Mouse (Mus musculus): ENCODE measurements around the gene Med13l. TPM values are rescaled to one million over a fixed set of nuclear protein-coding genes. Genes with fewer than 3 reads are reported as not detected.

Med13l gene
- 2.3 and 3.5 TPM in 2 replicates for polyA plus RNA-seq (2012)

GRCm38 (mm10) chr5:118560385-118561085 is at the start of gene Med13l:
Med13l (plus strand) TSS chr5:118560679.
- peaks cover 4% of the 10 kb centered on the region for H3K9me3 ChIP-seq (ENCODE audit: control insufficient read depth, low read length)
- H3K4me3 ChIP-seq (replicated peaks) = peak within 1 kb of the TSS; percentile 93
- peaks cover 40% of the 10 kb centered on the region for H3K36me3 ChIP-seq (ENCODE audit: control insufficient read depth)
- TF ChIP-seq GATA1 (IDR thresholded peaks at IDR 0.05; ENCODE audit: low read length) = no peak
- no peak for TF ChIP-seq TAL1 (IDR thresholded peaks at IDR 0.05; ENCODE audit: low read length)
- peaks cover 36% of the 10 kb centered on the region for H3K27me3 ChIP-seq (ENCODE audit: control insufficient read depth)
- H3K4me1 ChIP-seq (ENCODE audit: control insufficient read depth) = peaks cover 68% of the 10 kb centered on the region

DNA sequence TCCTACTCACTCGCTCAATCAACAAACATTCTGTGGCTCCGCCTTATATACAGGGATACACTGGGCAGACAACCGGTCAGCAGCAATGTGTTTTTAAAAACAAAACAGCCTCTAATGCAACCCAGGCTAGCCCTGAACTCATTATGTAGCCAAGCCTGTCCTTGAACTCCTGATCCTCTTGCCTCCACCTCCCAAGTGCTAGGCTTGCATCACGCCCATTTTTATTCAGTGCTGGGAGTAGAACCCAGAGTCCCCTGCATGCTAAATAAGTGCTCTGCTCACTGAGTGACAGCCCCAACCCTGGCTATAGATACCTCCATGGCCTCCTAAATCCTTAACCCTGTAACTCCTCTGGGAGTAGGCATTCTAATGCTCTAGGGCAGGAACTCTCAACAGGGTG is 49.5 kb upstream of the Med13l start:
- TF ChIP-seq TAL1 (IDR thresholded peaks at IDR 0.05; ENCODE audit: low read length) = no peak
- TF ChIP-seq GATA1 (IDR thresholded peaks at IDR 0.05; ENCODE audit: low read length) = no peak
- H3K4me1 ChIP-seq (ENCODE audit: control insufficient read depth) = peaks cover 45% of the 10 kb centered on the region
- H3K27me3 ChIP-seq (ENCODE audit: control insufficient read depth) = peaks cover 79% of the 10 kb centered on the region

DNA sequence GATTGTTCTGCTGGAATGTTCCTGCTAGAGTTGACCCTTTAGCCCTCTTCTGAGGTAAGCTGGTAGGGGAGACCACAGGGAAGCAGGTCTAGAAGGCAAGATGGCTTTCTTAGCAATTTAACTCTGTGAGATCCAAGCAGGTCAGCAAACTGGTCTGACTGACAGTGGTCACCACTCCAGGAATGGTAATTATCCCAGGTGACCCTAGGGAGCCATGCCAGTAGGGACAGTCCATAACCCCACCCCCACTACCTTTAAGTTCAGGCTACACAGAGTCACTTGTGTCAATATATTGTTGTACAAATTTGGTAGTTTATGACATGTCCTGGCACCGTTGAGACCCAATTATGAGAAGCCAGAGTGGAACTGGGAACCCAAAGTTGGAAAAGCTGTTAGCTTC is 47.5 kb upstream of the Med13l start:
- H3K4me3 ChIP-seq (replicated peaks) = no peak overlapping the region
- H3K36me3 ChIP-seq (ENCODE audit: control insufficient read depth) = no peaks in the 10 kb centered on the region
- H3K9me3 ChIP-seq (ENCODE audit: control insufficient read depth, low read length) = no peaks in the 10 kb centered on the region; the same call in 1 of the 2 replicates
- peaks cover 42% of the 10 kb centered on the region for H3K4me1 ChIP-seq (ENCODE audit: control insufficient read depth)
- no peak for TF ChIP-seq GATA1 (IDR thresholded peaks at IDR 0.05; ENCODE audit: low read length)
- peaks cover 92% of the 10 kb centered on the region for H3K27me3 ChIP-seq (ENCODE audit: control insufficient read depth)

More for the DNA sequence above, 49.5 kb upstream of the Med13l start:
- Histone ChIP-seq H3K4me3 (replicated peaks) (no peak overlapping the region), H3K36me3 (ENCODE audit: control insufficient read depth) (no peaks in the 10 kb centered on the region), H3K9me3 (ENCODE audit: control insufficient read depth, low read length) (peaks cover 4% of the 10 kb centered on the region; the same call in 1 of the 2 replicates)

GRCm38 (mm10) chr5:118513629-118514526 is 46.6 kb upstream of the Med13l start:
- Histone ChIP-seq H3K27me3 (ENCODE audit: control insufficient read depth) (peaks cover 94% of the 10 kb centered on the region), H3K4me3 (replicated peaks) (peak overlapping the region; percentile 55)

DNA sequence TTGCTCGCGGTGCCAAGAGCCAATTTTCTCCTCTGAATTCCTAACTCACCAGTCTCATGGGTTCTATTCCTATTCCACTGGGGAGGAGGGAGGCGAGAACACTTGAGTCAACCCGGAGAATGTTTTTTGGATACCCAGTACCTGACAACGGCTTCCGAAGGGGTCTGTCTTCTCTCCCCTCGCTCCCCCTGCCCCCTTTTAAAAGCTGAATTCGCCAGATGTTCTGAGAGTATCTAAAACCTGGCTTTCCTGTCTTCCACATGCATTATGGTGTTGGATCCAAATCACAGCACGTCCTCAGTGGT is 46.0 kb upstream of the Med13l start:
- Histone ChIP-seq H3K27me3 (ENCODE audit: control insufficient read depth) (peaks cover 96% of the 10 kb centered on the region), H3K36me3 (ENCODE audit: control insufficient read depth) (no peaks in the 10 kb centered on the region), H3K9me3 (ENCODE audit: control insufficient read depth, low read length) (no peaks in the 10 kb centered on the region; the same call in 1 of the 2 replicates), H3K4me1 (ENCODE audit: control insufficient read depth) (peaks cover 40% of the 10 kb centered on the region), H3K4me3 (replicated peaks) (peak overlapping the region; percentile 55)
- TF ChIP-seq TAL1 (IDR thresholded peaks at IDR 0.05; ENCODE audit: low read length) (no peak), GATA1 (IDR thresholded peaks at IDR 0.05; ENCODE audit: low read length) (no peak)

More at GRCm38 (mm10) chr5:118513629-118514526, 46.6 kb upstream of the Med13l start:
- Histone ChIP-seq H3K9me3 (ENCODE audit: control insufficient read depth, low read length) (no peaks in the 10 kb centered on the region; the same call in 1 of the 2 replicates), H3K4me1 (ENCODE audit: control insufficient read depth) (peaks cover 40% of the 10 kb centered on the region), H3K36me3 (ENCODE audit: control insufficient read depth) (no peaks in the 10 kb centered on the region)
- no peak for TF ChIP-seq GATA1 (IDR thresholded peaks at IDR 0.05; ENCODE audit: low read length)
- no peak for TF ChIP-seq TAL1 (IDR thresholded peaks at IDR 0.05; ENCODE audit: low read length)

GRCm38 (mm10) chr5:118514842-118515241 is 45.6 kb upstream of the Med13l start:
- Histone ChIP-seq H3K36me3 (ENCODE audit: control insufficient read depth) (no peaks in the 10 kb centered on the region), H3K4me3 (replicated peaks) (no peak overlapping the region), H3K27me3 (ENCODE audit: control insufficient read depth) (peaks cover 96% of the 10 kb centered on the region), H3K4me1 (ENCODE audit: control insufficient read depth) (peaks cover 38% of the 10 kb centered on the region), H3K9me3 (ENCODE audit: control insufficient read depth, low read length) (no peaks in the 10 kb centered on the region; the same call in 1 of the 2 replicates)
- TF ChIP-seq GATA1 (IDR thresholded peaks at IDR 0.05; ENCODE audit: low read length) (no peak), TAL1 (IDR thresholded peaks at IDR 0.05; ENCODE audit: low read length) (no peak)

GRCm38 (mm10) chr5:118515280-118515721 is 45.2 kb upstream of the Med13l start:
- H3K36me3 ChIP-seq (ENCODE audit: control insufficient read depth) = no peaks in the 10 kb centered on the region
- no peaks in the 10 kb centered on the region; the same call in 1 of the 2 replicates for H3K9me3 ChIP-seq (ENCODE audit: control insufficient read depth, low read length)
- H3K27me3 ChIP-seq (ENCODE audit: control insufficient read depth) = peaks cover 94% of the 10 kb centered on the region
- peaks cover 35% of the 10 kb centered on the region for H3K4me1 ChIP-seq (ENCODE audit: control insufficient read depth)
- TF ChIP-seq TAL1 (IDR thresholded peaks at IDR 0.05; ENCODE audit: low read length) = no peak
- TF ChIP-seq GATA1 (IDR thresholded peaks at IDR 0.05; ENCODE audit: low read length) = no peak
- no peak overlapping the region for H3K4me3 ChIP-seq (replicated peaks)

DNA sequence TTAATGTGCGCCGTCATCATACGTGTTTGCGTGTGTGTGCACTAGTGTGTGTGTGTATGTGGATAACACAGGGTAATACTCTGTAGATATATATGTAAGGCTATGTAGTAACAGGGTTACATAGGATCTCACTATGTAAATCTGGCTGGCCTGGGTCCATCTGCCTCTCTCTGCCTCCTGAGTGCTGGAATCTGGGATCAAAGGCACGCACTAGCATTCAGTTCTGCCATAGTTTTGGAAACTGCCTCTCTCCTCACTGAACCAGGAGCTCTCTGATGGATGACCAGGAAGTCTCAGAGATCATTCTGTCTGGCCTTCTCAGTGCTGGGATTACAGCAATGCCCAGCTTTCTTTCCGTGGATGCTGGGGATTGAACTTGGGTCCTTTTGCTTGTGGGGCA is 44.4 kb upstream of the Med13l start:
- H3K36me3 ChIP-seq (ENCODE audit: control insufficient read depth) = no peaks in the 10 kb centered on the region
- H3K27me3 ChIP-seq (ENCODE audit: control insufficient read depth) = peaks cover 97% of the 10 kb centered on the region
- H3K4me1 ChIP-seq (ENCODE audit: control insufficient read depth) = peaks cover 33% of the 10 kb centered on the region
- no peaks in the 10 kb centered on the region; the same call in 1 of the 2 replicates for H3K9me3 ChIP-seq (ENCODE audit: control insufficient read depth, low read length)
- TF ChIP-seq TAL1 (IDR thresholded peaks at IDR 0.05; ENCODE audit: low read length) = no peak
- no peak for TF ChIP-seq GATA1 (IDR thresholded peaks at IDR 0.05; ENCODE audit: low read length)
- H3K4me3 ChIP-seq (replicated peaks) = no peak overlapping the region

DNA sequence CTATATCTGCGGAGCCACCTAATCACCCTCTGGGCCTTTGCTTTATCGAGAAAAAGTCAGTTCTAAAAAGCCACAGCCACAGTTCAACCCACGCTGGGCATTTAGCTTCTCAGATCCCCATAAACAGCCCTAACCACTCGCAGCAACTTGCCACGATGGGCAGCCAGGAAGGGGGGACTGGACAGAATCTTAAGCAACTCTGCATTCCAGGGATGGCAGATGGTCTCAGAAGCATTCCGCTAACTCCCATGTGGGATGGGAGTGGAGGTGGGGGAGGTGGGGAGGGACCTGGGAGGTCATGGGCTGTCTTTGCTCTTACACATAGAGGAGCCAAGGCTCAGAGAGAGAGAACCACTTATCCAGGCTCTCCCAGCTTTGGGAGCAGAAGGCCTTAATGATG is 44.0 kb upstream of the Med13l start:
- H3K36me3 ChIP-seq (ENCODE audit: control insufficient read depth) = no peaks in the 10 kb centered on the region
- TF ChIP-seq GATA1 (IDR thresholded peaks at IDR 0.05; ENCODE audit: low read length) (no peak), TAL1 (IDR thresholded peaks at IDR 0.05; ENCODE audit: low read length) (no peak)
- H3K4me1 ChIP-seq (ENCODE audit: control insufficient read depth) = peaks cover 30% of the 10 kb centered on the region
- peaks cover 97% of the 10 kb centered on the region for H3K27me3 ChIP-seq (ENCODE audit: control insufficient read depth)
- H3K4me3 ChIP-seq (replicated peaks) = no peak overlapping the region
- no peaks in the 10 kb centered on the region; the same call in 1 of the 2 replicates for H3K9me3 ChIP-seq (ENCODE audit: control insufficient read depth, low read length)

Data from erythroblast, embryonic 14.5 days (primary cell).